Mouse (Mus musculus): ENCODE data around the gene Pex5. TPM values are rescaled to one million over a fixed set of nuclear protein-coding genes. Genes with fewer than 3 reads are reported as not detected.

Gene Pex5
- polyA plus RNA-seq, 1 experiment from 2014 or later: 70.5 TPM

DNA sequence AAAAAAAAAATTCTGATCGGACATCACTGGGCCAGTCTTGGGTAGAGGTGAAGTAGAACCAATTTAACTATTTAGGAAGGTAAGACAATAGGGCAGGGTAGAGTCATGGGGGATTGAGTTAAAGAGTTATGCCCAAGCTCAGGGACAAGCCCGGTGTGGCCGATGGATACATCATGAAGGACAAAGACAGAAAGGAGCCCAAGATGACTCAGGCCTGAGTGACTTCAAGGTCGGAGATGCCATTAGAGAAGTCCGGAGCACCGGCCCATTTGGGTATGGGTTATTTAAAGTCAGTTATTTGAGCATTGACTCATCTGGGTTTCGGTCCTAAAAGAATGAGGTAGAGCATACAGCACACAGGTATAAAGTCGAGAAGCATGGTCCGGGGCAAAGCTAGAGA is 31.6 kb upstream of the Pex5 start:
- H3K4me1 ChIP-seq (replicated peaks): no peaks in the 10 kb centered on the region
- no peak overlapping the region for H3K9ac ChIP-seq
- WGBS: 97% methylated on average over 9 of the region's 9 CpGs
- H3K4me3 ChIP-seq: no peak overlapping the region
- no peak overlapping the region for H3K4me2 ChIP-seq
- no peak for ATAC-seq (ENCODE audit: low FRiP score)
- H3K36me3 ChIP-seq: peaks cover 66% of the 10 kb centered on the region
- H3K9me3 ChIP-seq: no peaks in the 10 kb centered on the region
- no peak overlapping the region for H3K27ac ChIP-seq
- H3K27me3 ChIP-seq: no peaks in the 10 kb centered on the region

DNA sequence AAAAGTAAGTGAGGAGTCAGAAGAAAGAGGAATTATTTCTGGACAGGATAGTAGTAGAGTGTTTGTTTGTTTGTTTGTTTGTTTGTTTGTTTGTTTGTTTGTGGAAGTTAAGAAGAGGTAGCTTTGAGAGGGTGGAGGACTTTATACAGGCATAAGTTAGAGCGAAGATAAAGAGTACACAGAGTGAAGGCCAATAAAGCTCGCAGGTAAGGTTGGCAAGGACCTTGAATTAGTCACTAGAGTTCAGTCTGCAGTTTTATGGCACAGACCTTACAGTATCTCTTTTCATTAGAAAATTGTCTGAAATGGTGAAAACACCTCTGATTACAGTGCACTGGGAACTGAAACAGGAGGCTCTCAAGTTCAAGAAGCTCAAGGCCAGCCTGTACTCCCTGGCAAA is 31.2 kb upstream of the Pex5 start:
- no peak overlapping the region for H3K9ac ChIP-seq
- H3K9me3 ChIP-seq: no peaks in the 10 kb centered on the region
- no peak overlapping the region for H3K4me3 ChIP-seq
- no peak for ATAC-seq (ENCODE audit: low FRiP score)
- H3K27me3 ChIP-seq: no peaks in the 10 kb centered on the region
- 97% methylated on average over 2 of the region's 2 CpGs for WGBS
- H3K27ac ChIP-seq: no peak overlapping the region
- no peaks in the 10 kb centered on the region for H3K4me1 ChIP-seq (replicated peaks)
- H3K4me2 ChIP-seq: no peak overlapping the region
- H3K36me3 ChIP-seq: peaks cover 66% of the 10 kb centered on the region

DNA sequence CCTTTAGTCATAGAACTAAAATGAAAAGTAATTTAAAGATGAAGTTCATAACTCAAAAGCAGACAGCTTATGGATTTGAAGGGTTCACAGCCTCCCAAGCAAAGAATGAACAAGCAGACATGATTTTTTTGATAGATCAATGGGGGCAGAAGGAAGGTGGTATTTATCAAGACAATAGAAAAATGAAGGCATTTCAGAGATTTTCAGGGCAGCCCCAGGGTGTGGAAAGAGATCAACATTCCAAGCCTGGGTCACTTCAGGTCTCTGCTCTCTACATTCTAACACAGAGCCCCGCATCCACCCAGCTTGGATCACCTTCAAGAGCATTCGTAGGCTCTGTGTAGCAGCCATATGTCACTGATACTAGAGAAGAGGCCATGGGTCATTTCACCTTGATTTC is 28.5 kb upstream of the Pex5 start:
- Histone ChIP-seq H3K9ac (no peak overlapping the region), H3K4me1 (replicated peaks) (no peaks in the 10 kb centered on the region), H3K4me3 (no peak overlapping the region), H3K27ac (no peak overlapping the region), H3K36me3 (peaks cover 62% of the 10 kb centered on the region), H3K27me3 (no peaks in the 10 kb centered on the region), H3K9me3 (no peaks in the 10 kb centered on the region), H3K4me2 (no peak overlapping the region)
- ATAC-seq (ENCODE audit: low FRiP score): no peak
- WGBS: 90% methylated on average over 2 of the region's 2 CpGs

DNA sequence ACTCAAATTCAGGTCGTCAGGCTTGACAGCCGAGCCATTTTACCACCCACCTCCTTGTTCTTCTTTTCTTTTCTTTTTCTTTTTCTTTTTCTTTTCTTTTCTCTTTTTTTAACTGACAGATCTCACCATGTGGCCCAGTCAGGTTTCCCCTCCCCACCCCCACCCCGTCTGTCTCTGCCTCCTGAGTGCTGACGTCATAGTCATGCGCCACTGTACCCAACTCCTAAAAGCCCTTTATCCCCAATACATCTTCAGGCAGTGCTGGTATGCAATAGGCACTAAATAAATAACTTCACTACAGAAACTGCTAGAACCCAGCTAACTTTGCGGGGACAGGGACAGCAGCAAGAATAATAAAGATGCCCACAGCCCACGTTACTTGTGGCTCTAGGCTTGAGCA is 21.4 kb upstream of the Pex5 start:
- Histone ChIP-seq H3K36me3 (peaks cover 88% of the 10 kb centered on the region), H3K9ac (no peak overlapping the region), H3K27me3 (no peaks in the 10 kb centered on the region), H3K4me2 (no peak overlapping the region), H3K4me1 (replicated peaks) (peaks cover 5% of the 10 kb centered on the region), H3K4me3 (no peak overlapping the region), H3K9me3 (no peaks in the 10 kb centered on the region), H3K27ac (no peak overlapping the region)
- no peak for ATAC-seq (ENCODE audit: low FRiP score)
- 71% methylated on average over 7 of the region's 7 CpGs for WGBS

DNA sequence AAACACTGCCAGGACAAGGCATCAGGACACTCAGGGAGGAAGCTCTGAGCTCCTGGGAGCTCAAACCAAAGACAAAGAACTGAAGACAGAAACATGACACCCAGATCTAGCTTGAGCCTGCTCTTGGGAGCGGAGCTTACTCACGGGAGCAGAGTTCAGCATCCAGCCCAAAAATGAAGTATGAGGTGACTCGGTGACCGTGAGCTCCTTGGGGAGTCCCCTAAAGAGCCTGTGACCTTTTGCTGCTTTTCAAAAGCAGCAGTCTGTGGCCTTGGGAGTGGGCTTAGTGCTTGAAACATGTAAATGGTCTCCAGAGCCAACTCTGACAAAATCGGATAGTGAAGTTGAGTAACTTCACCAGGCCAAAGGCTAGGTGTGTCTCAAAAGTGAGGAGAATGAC is 20.3 kb upstream of the Pex5 start:
- H3K36me3 ChIP-seq: peaks cover 85% of the 10 kb centered on the region
- no peak overlapping the region for H3K9ac ChIP-seq
- WGBS: 78% methylated on average over 5 of the region's 5 CpGs
- no peak for ATAC-seq (ENCODE audit: low FRiP score)
- H3K27me3 ChIP-seq: no peaks in the 10 kb centered on the region
- no peak overlapping the region for H3K4me3 ChIP-seq
- H3K9me3 ChIP-seq: no peaks in the 10 kb centered on the region
- H3K4me1 ChIP-seq (replicated peaks): peaks cover 15% of the 10 kb centered on the region
- no peak overlapping the region for H3K4me2 ChIP-seq
- no peak overlapping the region for H3K27ac ChIP-seq

DNA sequence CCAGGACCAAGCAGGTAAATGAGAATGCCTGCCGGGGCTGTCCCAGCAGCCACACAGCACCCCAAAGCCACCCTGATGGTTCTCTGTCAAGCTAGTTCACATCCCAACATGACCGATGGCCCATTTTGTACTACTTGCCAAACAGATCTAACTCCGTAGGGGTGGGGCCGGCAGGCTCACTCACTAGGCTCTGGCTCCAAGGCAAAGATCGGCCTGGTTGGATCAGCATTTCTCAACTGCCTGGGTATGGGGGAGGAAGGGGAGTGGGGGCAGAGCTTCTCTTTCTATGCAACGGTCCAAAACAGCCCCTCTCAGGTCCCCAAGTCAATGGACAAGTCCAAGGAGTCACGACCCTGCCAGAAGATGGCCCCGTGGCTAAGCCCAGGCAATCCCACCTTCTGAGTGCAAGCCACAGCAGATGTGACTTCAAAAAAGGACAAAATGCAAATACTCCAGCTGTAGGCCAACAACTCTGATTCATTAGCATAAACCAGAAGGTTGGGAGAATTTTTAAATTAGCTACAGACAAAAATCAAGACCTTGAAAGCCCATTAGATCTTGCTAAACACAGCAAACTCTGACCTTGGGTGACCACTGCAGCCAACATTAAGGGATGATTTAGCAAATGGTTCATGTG is 18.9 kb upstream of the Pex5 start:
- Histone ChIP-seq H3K4me1 (replicated peaks) (peaks cover 15% of the 10 kb centered on the region), H3K9ac (no peak overlapping the region), H3K9me3 (no peaks in the 10 kb centered on the region), H3K27ac (no peak overlapping the region), H3K4me2 (no peak overlapping the region), H3K36me3 (peaks cover 76% of the 10 kb centered on the region), H3K4me3 (no peak overlapping the region), H3K27me3 (no peaks in the 10 kb centered on the region)
- 88% methylated on average over 8 of the region's 8 CpGs for WGBS
- ATAC-seq (ENCODE audit: low FRiP score): no peak

DNA sequence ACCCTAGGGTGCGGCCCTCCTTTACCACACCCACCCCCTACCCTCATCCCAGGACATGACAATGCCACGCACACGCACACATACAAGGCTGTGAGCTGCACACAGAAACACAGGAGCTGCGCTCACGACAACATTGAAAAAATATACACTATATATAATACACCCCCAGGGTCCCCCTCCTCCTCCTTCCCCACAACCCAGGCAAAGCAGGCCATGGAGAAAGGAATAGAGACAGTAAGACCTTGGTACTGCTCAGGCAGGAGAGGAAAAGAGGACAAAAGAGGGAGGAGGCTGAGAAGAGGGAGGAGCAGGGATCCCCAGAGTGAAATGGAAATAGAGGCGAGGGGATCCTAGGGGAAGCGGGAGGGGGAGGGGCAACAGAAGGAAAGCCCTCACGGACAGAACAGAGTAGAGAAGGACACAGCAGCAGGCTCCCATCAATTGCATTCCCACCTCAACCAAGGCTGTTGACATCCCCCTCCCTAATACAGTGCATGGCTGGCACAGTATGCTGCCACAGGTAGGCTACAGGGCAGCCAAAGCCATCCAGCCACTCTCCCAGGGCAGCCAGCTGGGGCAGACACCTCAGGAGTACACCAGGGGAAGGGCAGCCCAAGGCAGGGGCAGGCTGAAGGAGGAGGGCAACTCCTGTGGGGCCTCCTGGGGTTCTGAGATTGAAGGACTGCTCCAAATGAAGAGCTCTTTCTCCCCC is 16.1 kb upstream of the Pex5 start:
- 0 out of 2 replicates have a peak overlapping the region, but pooled peaks have one; percentile 35 for H3K27ac ChIP-seq
- H3K36me3 ChIP-seq: peaks cover 47% of the 10 kb centered on the region
- 0 out of 2 replicates have a peak overlapping the region, but pooled peaks have one; percentile 46 for H3K9ac ChIP-seq
- H3K9me3 ChIP-seq: no peaks in the 10 kb centered on the region
- ATAC-seq (ENCODE audit: low FRiP score): peak; percentile 34
- 34% methylated on average over 8 of the region's 8 CpGs for WGBS
- H3K4me1 ChIP-seq (replicated peaks): peaks cover 15% of the 10 kb centered on the region
- no peak overlapping the region for H3K4me2 ChIP-seq
- no peaks in the 10 kb centered on the region for H3K27me3 ChIP-seq
- no peak overlapping the region for H3K4me3 ChIP-seq

DNA sequence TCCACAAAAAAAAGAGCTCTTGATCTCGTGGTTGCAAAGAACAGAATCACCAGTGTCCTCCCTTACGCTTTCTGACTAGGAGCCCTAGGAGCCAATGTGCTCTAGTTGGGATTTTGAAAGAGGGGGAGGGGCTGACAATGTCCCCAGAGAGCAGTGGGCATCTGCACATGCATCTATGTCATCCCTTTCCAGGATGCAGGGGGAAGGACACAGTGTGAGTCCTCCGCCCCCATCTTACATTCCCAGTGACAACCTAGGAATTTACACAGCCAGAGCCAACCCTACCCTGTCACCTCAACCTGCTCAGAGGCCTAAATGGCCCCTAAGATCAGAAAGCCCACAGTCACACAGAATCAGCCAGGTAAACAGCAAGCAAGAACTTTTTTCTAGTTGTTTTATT is 15.5 kb upstream of the Pex5 start:
- 60% methylated on average over 3 of the region's 3 CpGs for WGBS

DNA sequence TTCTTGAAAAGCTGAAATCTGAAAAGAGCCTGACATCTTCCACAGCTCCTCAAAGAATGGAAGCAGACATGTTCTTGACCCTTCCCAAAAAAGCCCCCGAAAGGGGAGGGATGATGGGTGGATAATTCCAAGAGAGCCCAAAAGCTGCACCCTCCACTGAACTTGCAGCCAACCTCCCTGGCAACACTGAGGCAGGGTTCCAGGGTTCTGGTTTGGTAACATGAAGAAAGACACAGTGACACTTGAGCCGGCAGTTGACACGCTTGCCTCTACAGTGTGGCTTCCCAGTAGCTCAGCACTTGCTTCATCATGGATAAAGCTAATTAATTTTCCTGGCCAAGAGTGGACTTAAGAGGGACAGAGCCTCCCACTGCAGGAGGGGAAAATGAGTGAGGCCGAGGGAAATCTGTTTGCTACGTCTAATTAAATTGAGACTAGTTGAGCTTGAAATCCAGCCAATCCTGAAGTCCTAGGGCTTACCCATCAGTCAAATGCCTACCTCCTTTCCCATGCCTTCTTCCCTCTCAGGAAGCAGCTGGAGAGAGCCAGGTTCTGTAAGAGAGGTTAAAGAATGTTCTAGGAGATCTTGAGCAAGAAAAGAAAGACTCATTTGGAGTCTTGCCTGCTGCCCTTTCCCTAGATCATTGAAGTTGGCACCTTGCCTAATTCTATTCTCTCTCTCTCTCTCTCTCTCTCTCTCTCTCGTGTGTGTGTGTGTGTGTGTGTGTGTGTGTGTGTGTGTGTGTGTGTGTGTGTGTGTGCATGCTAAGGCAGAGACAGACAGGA is 13.1 kb upstream of the Pex5 start:
- Histone ChIP-seq H3K9ac (no peak overlapping the region), H3K27ac (0 out of 2 replicates have a peak overlapping the region, but pooled peaks have one; percentile 23), H3K4me1 (replicated peaks) (peaks cover 15% of the 10 kb centered on the region), H3K36me3 (peaks cover 23% of the 10 kb centered on the region), H3K9me3 (no peaks in the 10 kb centered on the region), H3K27me3 (no peaks in the 10 kb centered on the region), H3K4me2 (no peak overlapping the region), H3K4me3 (no peak overlapping the region)
- WGBS: 65% methylated on average over 5 of the region's 6 CpGs
- ATAC-seq (ENCODE audit: low FRiP score): no peak

More for the DNA sequence above, 15.5 kb upstream of the Pex5 start:
- ATAC-seq (ENCODE audit: low FRiP score): no peak
- no peaks in the 10 kb centered on the region for H3K9me3 ChIP-seq
- H3K27ac ChIP-seq: 0 out of 2 replicates have a peak overlapping the region, but pooled peaks have one; percentile 35
- H3K36me3 ChIP-seq: peaks cover 42% of the 10 kb centered on the region
- no peak overlapping the region for H3K9ac ChIP-seq
- H3K4me2 ChIP-seq: no peak overlapping the region
- no peaks in the 10 kb centered on the region for H3K27me3 ChIP-seq
- H3K4me1 ChIP-seq (replicated peaks): peaks cover 15% of the 10 kb centered on the region
- no peak overlapping the region for H3K4me3 ChIP-seq

DNA sequence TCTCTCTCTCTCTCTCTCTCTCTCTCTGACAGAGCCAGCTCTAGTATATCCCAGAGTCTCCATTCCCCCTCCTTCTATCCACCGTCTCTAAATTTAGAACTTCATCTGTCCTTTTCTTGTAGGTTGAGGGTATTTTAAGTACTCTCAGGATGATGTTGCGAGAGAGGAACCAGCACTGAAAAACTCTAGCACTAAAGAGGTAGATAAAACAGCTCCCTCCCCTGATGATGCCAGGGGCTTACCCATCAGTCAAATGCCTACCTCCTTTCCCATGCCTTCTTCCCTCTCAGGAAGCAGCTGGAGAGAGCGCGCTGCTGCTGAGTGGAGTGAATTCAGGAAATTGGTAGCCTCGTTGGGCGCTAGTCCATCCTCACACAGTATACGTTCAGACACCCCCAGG is 12.4 kb upstream of the Pex5 start:
- no peak for ATAC-seq (ENCODE audit: low FRiP score)

DNA sequence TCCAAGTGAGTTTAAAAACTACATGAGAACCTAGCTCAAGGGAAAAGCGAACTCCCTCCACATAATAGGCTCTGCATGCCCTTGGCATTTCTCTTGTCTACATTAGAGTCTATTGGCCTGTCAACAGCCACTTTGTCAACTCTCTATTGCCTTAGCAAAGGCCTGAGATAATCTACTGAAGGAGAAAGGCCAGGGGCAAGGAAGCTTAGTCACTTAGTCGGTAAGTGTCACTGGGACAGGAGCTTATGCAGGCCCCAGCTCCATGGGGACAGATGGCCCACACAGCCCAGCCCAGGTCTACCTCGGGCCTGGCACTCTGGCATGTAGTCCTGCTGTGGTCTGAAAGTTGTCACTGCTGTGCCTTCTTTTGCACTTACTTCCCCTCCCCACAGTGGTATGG is 11.7 kb upstream of the Pex5 start:
- Histone ChIP-seq H3K27me3 (no peaks in the 10 kb centered on the region), H3K4me3 (no peak overlapping the region), H3K9me3 (no peaks in the 10 kb centered on the region), H3K9ac (no peak overlapping the region), H3K4me1 (replicated peaks) (peaks cover 14% of the 10 kb centered on the region), H3K4me2 (no peak overlapping the region), H3K27ac (no peak overlapping the region), H3K36me3 (peaks cover 10% of the 10 kb centered on the region)
- no peak for ATAC-seq (ENCODE audit: low FRiP score)
- WGBS: 90% methylated on average over 3 of the region's 3 CpGs

More for the DNA sequence above, 12.4 kb upstream of the Pex5 start:
- Histone ChIP-seq H3K4me1 (replicated peaks) (peaks cover 15% of the 10 kb centered on the region), H3K9me3 (no peaks in the 10 kb centered on the region), H3K27ac (no peak overlapping the region), H3K9ac (no peak overlapping the region), H3K27me3 (no peaks in the 10 kb centered on the region), H3K4me2 (no peak overlapping the region), H3K4me3 (no peak overlapping the region), H3K36me3 (peaks cover 17% of the 10 kb centered on the region)
- 89% methylated on average over 7 of the region's 7 CpGs for WGBS

DNA sequence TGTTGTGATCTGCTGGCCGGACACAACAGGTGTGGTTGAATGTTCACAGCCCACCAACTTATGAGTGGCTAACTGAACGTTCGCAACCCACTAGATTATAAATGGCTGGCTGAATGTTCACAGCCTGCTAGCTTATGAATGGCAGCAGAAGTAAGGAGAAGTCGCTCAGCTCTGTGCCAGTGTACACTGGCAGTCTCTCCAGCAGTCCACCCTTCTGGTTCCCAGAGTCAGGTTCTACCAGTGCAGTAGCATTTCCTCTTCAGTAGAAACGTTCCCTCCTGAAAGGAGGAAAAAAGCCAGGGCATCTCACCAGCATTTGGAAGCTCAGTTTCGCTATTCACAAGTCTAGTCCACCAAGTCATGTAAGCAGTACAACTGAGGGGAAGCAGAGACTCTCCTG is 10.7 kb upstream of the Pex5 start:
- H3K9me3 ChIP-seq: no peaks in the 10 kb centered on the region
- no peaks in the 10 kb centered on the region for H3K36me3 ChIP-seq
- H3K4me2 ChIP-seq: no peak overlapping the region
- H3K9ac ChIP-seq: no peak overlapping the region
- ATAC-seq (ENCODE audit: low FRiP score): no peak
- no peak overlapping the region for H3K27ac ChIP-seq
- WGBS: 81% methylated on average over 6 of the region's 6 CpGs
- no peaks in the 10 kb centered on the region for H3K27me3 ChIP-seq
- H3K4me1 ChIP-seq (replicated peaks): peaks cover 3% of the 10 kb centered on the region
- no peak overlapping the region for H3K4me3 ChIP-seq

All from hindbrain, embryonic 13.5 days (tissue).